Mouse (Mus musculus) retina, embryonic 14.5 days (tissue): ENCODE results near the gene Nova2.

ENCODE experiments used
- DNase-seq: peaks from one replicate; pipeline ENCODE4 v3.0.0-alpha.2; 2015; ENCODE audit warnings: low spot score

Nova2 gene

GRCm38 (mm10) chr7:19012025-19012621 lies 86.4 kb downstream of the Nova2 start:
- DNase-seq = no peak

DNA sequence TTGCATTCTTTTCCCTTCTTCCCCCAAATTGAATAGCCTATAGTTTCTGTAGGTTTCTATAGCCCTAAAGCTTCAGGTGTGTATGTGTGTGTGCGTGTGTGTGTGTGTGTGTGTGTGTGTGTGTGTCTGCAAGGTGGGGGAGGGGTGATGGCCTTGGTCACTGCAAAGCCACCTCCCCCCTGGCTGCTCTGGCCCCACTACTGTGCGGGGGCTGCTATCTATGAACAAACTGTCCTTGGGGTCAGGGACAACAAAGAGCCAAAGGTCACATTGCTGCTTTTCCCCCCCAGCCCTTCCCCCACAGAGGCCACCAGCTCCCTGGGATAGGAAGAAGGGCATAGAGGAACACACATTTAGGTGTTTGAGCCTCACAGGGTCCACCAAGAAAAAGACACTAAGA lies 87.2 kb downstream of the Nova2 start:
- no peak for DNase-seq

DNA sequence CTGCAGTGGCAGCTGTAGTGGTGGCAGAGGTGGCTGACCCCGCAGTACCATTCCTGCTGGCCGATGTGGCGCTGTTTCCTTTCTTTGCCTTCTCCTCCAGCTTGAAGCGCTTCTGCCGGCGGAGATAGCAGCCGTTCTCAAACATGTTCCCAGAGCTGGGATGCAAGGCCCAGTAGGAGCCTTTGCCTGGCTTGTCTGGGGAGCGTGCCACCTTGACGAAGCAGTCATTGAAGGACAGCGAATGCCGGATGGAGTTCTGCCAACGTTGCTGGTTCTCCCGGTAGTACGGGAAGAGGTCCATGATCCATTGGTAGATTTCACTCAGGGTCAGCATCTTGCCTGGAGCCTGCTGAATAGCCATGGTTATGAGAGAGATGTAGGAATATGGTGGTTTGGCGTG lies 88.8 kb downstream of the Nova2 start:
- DNase-seq = no peak
